Mouse (Mus musculus) thymus, adult 2 months (tissue): ENCODE data around the gene Tmem45b.

Experiments
- CTCF ChIP-seq: fragments of 200-500 bp; IDR thresholded peaks from 2 replicates; pipeline ENCODE4 v1.5.1; 2012; ENCODE audit warnings: mild to moderate bottlenecking, control low read depth, low read length, moderate library complexity, borderline replicate concordance; ENCODE audit not compliant: control insufficient read depth, poor library complexity, insufficient read depth; ENCODE audit errors: extremely low read depth
- POLR2A ChIP-seq: fragments of 200-500 bp; IDR thresholded peaks from 2 replicates; pipeline ENCODE4 v1.6.1; 2012; ENCODE audit warnings: mild to moderate bottlenecking, low read length, control low read depth, moderate library complexity; ENCODE audit not compliant: control insufficient read depth, poor library complexity, insufficient read depth; ENCODE audit errors: extremely low read depth

DNA sequence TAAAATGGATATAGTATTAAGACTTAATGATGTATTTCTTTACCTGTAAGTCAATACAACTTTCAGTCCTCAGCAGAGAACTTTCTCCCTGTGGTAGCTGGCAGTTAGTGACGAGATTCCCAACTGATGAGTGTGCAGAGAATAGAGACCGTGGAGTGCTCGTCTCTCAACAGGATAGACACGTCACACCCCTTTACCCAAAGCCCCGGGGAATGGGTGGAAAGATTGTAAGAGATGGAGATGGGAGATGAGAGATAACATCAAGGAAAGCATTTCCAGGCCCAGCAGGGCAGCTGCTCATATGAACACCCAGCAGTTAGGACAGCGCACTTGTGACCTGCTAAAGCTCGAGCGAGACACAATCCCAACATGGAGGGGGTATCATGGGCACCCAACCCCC, 20.0 kb downstream of the Tmem45b start:
- no peak for TF ChIP-seq CTCF
- TF ChIP-seq POLR2A, result no peak
